Mouse (Mus musculus): Measurements from ENCODE around the gene Pclo.
"Not testable (repeated sequence)": the region's sequence is repeated elsewhere in the genome, so short reads cannot be mapped to it uniquely, and the experiment has no call there.

Pclo gene

DNA sequence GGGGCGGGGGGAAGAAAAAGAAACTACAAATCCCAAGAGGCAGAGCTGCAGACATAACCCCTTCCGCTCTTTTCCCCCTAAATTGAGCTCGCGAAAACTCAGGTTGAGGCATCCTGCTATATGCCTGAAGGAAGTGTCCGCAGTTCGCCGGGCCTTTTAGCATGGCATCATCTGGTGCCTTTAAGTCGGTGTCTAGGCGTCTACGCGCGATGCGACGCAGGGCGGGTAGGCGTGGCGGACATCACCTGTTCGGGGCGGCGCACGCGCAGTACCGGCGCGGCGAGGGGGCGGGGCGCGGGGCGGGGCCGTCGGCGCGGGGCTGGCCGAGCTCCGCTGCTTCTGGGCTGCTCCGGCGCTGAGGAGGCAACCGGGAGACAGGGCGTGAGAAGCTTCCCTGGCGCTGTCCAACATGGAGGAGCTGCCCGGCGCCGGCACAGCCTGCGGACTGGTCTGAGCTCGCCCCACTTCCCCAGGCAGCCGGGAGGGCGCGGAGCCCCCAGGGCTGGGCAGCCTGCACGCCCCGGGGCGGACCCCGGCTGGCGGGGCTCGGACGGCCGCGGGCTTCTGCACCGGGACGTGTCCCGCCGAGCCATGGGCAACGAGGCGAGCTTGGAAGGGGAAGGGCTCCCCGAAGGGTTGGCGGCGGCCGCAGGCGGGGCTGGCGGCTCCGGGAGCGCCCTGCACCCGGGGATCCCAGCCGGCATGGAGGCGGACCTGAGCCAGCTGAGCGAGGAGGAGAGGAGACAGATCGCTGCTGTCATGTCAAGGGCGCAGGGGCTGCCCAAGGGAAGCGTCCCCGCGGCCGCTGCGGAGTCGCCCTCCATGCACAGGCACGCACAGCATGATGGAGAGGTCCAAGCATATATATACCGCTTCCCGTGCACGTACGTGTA lies at the start of gene Pclo:
Gene Pclo (plus strand): TSS at position 288 of the 893 bp plus-strand sequence.
- DNase-seq = peak; percentile 96 to 97

DNA sequence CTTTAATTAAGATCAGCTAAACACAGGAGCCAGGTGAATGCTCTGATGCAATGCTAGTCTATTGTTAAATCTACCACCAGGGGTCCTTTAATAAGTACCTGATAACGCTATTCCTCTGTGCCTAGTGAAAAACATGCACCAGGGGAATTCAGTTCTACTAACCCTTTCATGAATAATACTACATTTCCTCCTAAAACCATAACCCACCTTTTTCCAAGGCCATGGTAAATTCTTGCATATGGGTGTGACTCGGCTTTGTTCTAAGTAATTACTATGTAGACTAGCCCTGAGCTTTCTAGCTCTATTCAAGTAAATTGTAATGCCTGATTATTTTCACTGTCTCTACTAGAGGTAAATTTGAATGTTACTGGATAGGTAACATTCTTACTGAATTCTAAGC lies 20.3 kb upstream of the Pclo start:
- DNase-seq = not testable (repeated sequence)

DNA sequence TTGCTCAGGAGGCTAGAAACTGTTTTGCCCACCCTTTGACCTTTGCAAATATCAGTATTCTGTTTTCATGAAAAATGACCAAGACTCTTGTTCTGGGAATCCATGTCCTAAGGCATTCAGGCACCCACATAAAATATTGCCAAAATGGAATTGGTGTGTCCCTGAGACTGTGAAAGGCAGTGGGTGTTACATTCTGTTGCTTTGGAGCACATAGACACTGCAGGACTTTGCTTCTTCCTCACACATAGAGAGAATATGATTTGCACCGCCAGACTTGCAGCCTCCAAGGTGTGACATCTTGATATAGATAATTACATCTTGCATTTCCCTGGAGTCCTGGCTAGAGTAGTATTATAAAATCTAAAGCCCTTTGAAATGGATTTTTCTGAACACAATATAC lies 6.2 kb upstream of the Pclo start:
- DNase-seq = no peak

GRCm38 (mm10) chr5:14509621-14510020 lies 5.1 kb upstream of the Pclo start:
- no peak for DNase-seq

DNA sequence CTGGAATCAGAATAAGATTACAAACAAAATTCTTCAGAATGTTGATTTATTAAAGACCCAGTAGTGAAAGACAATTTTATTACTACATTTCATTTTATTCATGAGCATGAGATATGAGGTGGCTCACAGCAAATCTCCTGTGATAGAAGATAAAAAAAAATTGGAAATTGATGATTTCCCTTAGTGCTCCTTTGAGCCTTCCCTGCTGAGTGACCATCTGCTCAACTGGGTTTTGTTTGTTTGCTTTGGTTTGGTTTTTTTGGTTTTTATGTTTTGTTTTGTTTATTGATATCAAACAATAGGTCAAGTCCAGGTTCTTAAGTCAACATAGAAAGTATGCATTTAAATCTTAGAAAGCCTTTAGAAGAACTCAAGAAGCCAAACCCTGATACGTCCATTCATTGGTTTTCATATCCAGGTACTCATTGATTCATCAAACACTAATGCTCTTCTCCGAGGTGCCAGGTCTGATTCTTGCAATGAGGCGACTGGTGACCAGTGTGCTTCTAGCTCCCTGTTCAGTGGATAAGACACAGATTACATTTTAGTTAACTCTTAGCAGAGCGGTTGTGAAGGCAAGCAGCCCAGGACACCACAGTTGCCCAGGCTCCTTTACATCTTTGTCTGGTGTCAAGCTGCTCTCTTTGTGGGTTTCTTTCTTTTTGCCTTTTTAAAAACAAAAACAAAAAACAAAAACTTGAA lies 3.6 kb downstream of the Pclo start:
- peak; percentile 53 to 76 for DNase-seq

DNA sequence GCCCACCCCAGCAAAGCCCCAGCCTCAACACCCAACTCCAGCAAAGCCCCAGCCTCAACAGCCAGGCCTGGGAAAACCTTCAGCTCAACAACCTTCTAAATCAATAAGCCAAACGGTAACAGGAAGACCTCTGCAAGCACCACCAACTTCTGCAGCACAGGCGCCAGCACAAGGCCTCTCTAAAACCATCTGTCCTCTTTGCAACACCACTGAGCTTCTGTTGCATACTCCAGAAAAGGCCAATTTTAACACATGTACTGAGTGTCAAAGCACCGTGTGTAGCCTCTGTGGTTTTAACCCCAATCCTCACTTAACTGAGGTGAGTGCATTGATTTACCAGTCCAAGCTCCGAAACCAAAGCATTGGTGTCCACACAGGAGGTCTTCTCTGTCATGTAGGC lies 7.3 kb downstream of the Pclo start:
- no peak for DNase-seq

- DNase-seq = peak; percentile 69 to 78
These were observed 11.3 kb downstream of the Pclo start for GRCm38 (mm10) chr5:14526038-14526437.

DNA sequence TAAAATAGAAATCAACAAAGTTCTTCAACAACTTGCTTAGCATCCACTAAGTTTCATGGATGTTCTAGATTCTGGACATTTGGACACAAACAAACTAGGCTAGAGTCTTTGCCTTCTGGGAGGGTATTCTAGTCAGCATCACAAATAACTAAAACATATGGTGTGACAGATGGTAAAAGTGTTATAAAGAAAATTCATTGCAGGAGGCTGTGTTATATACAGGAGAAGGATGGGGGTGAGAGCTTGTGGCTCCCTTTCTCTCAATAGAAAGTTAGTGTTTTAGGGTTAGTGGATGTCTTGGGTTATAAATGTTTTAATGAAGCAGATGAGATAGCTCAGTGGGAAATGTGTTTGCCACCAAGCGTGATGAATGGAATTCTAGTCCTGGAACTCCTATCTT lies 13.1 kb downstream of the Pclo start:
- peak in 1 of 2 experiments; percentile 45 for DNase-seq

DNA sequence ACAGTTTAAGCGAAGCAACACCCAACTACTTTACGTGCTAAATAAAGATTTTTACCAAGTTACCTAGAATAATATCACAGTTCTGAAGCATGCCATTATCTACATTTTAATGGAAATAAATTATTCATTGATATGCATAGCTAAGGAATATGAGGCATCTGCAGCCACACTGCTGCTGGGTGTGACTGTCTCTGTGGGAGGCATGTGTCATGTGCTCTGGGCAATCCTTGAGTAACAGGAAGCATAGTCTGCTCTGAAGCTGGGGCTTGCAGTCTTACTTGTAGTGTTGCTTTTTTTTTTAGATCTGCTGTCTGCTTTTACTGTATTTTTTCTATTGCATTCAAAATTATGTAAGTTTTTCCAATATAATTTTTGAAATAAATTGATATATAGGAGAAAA lies 17.2 kb downstream of the Pclo start:
- no peak for DNase-seq

DNA sequence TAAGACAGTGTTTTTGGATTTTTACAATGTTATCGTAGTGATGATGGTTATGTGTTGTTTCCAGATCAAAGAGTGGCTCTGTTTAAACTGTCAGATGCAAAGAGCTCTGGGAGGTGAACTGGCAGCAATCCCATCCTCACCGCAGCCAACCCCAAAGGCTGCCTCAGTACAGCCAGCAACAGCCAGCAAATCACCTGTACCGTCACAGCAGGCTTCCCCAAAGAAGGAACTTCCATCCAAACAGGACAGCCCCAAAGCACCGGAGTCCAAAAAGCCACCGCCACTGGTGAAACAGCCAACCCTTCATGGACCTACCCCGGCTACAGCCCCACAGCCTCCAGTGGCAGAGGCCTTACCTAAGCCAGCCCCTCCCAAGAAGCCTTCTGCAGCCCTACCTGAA lies 24.6 kb downstream of the Pclo start:
- DNase-seq = peak; percentile 25 to 63

DNA sequence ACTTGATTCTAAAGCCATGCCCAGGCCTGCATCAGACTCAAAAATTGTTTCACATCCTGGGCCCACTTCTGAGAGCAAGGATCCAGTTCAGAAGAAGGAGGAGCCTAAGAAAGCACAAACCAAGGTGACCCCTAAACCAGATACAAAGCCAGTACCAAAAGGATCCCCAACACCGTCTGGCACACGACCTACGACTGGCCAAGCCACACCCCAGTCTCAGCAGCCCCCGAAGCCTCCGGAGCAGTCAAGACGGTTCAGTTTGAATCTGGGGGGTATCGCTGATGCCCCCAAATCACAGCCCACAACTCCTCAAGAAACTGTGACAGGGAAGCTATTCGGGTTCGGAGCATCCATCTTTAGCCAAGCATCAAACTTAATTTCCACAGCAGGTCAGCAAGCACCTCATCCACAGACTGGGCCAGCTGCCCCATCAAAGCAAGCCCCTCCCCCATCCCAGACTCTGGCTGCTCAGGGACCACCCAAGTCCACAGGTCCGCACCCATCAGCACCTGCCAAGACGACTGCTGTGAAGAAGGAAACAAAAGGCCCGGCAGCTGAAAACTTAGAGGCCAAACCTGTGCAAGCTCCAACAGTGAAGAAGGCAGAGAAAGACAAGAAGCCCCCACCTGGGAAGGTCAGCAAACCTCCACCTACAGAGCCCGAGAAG lies 25.4 kb downstream of the Pclo start:
- no peak for DNase-seq

- DNase-seq = no peak
These were observed 60.9 kb downstream of the Pclo start for GRCm38 (mm10) chr5:14575626-14576025.

GRCm38 (mm10) chr5:14591479-14591878 lies 76.8 kb downstream of the Pclo start:
- peak in 1 of 2 experiments; percentile 21 for DNase-seq

DNA sequence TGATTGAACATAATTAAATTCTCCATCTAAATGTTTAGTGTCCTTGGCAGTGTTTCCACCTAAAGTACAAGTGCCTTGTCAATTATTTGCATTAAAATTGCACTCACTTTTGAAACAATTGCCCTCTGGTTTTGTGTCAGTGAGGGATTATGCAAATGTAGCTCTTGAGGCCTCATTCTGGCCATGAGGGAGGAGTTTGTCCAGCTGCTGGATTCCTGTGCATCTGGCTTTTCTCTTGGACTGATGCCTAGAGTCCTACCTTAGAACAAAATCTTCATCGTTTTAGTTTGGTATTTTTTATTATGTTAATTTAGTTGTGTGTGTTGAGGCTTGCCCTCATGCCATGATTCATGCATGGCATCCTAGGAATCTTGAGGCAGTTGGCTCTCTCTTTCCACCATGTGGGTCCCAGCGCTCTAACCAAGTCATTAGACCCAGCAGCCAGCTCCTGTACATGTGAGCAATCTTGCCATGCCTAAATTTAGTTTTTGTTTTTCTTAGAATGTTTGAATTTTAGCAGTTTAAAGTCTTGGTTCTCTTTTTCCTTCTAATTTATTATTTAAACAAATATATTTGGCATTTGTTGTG lies 80.8 kb downstream of the Pclo start:
- DNase-seq = no peak

DNA sequence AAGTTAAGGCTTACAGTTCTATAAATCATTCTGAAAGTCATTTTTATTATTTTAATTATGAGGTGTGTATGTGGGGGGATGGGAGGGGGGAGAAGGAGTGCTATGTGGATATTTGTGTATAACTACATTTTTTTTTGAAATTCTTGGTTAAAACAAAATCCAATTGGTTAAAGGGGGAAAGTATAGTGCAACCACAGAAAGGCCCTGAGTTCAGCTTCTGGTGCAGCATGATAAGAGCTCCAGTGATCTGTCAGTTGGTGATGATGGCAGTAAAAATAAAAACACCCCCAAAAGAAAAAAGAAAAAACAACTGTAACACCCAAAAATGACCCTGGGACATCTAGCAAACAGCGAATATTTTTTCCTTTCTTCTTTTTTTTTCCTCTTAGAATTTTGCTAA lies 93.6 kb downstream of the Pclo start:
- no peak for DNase-seq

GRCm38 (mm10) chr5:14621146-14621545 lies 106.4 kb downstream of the Pclo start:
- DNase-seq = peak; percentile 45 to 69

GRCm38 (mm10) chr5:14623360-14623759 lies 108.6 kb downstream of the Pclo start:
- peak; percentile 39 to 53 for DNase-seq

GRCm38 (mm10) chr5:14641260-14641659 lies 126.5 kb downstream of the Pclo start:
- DNase-seq = peak; percentile 12 to 81

DNA sequence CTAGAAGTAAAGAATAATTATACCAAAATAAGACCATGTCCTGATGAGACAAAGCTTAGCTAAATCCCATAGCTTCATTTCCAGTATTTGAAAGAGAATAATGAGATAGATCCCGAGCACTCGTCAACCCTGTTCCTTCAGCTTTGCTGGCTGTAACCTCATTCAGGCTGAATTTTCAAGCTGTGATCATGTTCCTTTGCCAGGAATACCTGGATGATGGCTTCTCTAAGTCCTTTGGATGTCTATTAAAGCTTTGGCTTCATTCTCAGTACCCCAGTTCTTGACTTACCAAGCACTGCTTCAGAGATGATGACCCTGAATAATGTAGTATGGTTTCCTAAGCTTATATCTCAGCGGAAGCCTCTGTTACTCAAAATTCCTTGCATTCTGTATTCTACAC lies 131.1 kb downstream of the Pclo start:
- DNase-seq = peak; percentile 59 to 83

DNA sequence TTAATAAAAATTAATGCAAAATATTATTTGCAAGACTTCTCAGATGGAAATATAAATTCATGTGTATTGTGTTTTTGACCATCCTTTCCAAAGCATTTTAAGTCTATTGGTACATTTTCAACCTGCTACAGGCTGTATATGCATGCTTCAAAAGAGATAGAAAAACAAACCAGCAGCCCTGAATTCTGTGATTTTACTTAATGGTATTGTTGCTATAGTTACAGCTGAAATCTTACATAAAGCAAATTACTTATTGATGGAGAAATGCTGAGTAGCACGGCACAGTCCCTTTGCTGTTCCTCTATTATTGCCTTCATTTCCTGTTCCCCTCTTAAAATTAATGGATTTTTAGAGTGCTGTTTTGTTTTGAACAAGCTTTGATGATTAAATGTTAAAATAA lies 145.9 kb downstream of the Pclo start:
- DNase-seq = no peak

GRCm38 (mm10) chr5:14662180-14662579 lies 147.5 kb downstream of the Pclo start:
- DNase-seq = no peak

- DNase-seq = no peak
These were observed 147.9 kb downstream of the Pclo start for GRCm38 (mm10) chr5:14662603-14663002.

DNA sequence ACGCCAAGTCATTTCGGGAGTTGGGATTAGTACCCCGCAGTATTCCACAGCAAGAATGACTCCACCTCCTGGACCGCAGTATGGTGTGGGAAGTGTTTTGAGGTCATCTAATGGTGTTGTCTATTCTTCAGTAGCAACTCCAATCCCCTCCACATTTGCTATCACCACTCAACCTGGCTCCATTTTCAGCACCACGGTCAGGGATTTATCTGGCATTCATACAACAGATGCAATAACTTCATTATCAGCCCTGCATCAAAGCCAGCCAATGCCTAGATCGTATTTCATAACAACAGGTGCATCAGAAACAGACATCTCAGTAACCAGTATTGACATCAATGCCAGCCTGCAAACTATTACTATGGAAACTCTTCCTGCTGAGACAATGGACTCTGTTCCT lies 165.7 kb downstream of the Pclo start:
- DNase-seq = no peak
